Mouse (Mus musculus): ENCODE measurements around the gene Spata1.

The Spata1 gene

GRCm38 (mm10) chr3:146419534-146419933 lies 80.0 kb downstream of the Spata1 start:
- DNase-seq (ENCODE audit: low spot score), result no peak

GRCm38 (mm10) chr3:146418901-146419300 lies 80.7 kb downstream of the Spata1 start:
- DNase-seq (ENCODE audit: low spot score), result no peak

- DNase-seq (ENCODE audit: low spot score), result no peak
Measured at GRCm38 (mm10) chr3:146417873-146418272, 81.7 kb downstream of the Spata1 start.

DNA sequence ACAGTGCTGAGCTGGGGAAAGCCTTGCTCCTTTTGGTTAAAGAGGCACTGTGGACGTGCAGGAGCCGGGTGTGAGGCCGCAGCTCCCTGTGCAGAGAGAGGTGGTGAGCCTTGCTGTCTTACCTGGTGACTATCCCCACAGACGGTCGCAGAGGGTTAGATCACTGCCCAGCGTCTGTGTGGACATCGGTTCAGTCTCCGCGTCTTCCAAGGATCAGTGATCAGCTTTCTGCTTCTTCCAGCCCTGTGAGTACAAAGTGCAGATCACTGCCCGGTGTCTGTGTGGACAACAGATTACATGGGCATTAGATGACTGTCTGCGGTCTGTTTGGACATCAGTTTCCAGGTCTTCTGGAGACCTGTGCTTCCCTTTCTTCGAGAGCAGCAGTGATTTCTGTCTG lies 85.0 kb downstream of the Spata1 start:
- no peak for DNase-seq (ENCODE audit: low spot score)

- DNase-seq (ENCODE audit: low spot score), result no peak
Measured at GRCm38 (mm10) chr3:146413992-146414391, 85.6 kb downstream of the Spata1 start.

DNA sequence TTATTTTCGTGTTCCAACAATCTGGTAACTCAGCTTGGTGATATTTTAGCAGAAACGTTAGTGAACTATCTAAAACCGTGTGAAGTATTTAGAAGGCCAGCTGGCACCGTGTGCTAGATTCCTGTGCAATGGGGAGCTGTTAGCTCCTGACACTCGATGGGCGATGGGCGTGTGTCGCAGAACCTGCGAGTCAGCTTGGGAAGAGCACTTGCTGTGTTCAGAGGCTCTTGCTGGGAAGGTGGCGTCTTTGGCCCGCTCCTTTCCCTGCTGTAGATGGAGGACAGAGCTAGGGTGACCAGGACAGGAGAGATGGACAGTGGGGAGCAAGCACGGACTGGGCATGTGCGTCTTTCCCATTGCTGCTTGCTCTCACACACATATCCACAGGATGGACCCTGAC lies 86.5 kb downstream of the Spata1 start:
- no peak for DNase-seq (ENCODE audit: low spot score)

- DNase-seq (ENCODE audit: low spot score), result no peak
Measured at GRCm38 (mm10) chr3:146412480-146412879, 87.1 kb downstream of the Spata1 start.

DNA sequence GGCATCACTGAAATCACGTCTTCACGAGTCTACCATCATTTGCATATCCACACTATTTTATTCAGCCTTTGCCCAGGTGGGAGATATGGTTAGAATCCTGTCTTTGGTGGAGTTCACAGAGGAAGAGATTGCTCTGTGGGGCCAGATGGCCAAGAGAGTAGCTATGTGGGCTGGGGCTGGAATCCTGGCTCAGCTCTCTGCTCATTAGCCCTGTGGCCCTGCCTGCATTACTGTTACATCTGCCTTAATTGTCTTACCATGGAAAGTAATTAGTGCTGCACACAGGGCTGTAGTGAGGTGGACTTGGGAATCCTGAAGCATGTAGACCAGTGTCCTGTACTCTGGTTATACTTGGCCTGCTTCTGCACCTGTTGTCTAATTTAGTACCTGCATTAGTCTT lies 87.5 kb downstream of the Spata1 start:
- no peak for DNase-seq (ENCODE audit: low spot score)

DNA sequence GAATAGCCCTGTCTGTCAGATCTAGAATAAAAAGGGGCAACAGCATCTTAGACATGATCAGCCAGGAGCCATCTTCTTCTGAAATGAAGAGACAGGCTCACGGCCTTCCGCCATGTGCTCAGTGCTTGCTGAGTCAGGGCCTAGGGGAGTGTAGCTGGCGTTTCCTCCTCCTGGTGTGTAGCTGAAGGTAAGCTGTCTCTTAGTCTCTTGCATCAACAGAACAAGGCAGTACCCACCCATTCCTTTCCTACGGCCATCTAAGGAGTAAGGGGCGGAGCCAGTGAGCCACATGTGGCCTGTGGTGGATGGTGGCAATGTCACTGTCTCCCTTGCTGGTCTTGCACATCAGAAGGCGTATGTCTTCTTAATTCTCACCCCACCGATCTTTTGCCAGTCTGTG lies 89.4 kb downstream of the Spata1 start:
- no peak for DNase-seq (ENCODE audit: low spot score)

Measured in embryo, embryonic 10.5 days (tissue).